10 mouse cellular contexts compared by ENCODE assay signal in genomic region chr5:20955114-20955835, GRCm38 (mm10). TPM values are rescaled to one million over a fixed set of nuclear protein-coding genes. Genes with fewer than 3 reads are reported as not detected.
DNase-seq lines count a peak whose midpoint lies in the region; ATAC-seq and TF ChIP-seq lines count a peak whose summit lies in the region.
"Had no signal": no experiment of that assay in that cellular context is flagged by ENCODE, and none has a peak within 500 bp of the region (broad histone marks: within the 10 kb centered on the region; RNA-seq: fewer than 3 reads in every experiment).

No protein-coding gene starts in this region.

- intact Hi-C loops in heart, postnatal 10 days (cut with DNase I) = no loop called here

- no peaks in the 10 kb centered on the region for H3K9me3 ChIP-seq in intestine, embryonic 16.5 days (ENCODE audit: control insufficient read depth, low read length)
- H3K9me3 ChIP-seq in intestine, embryonic 15.5 days = no peaks in the 10 kb centered on the region
- peaks cover 8% of the 10 kb centered on the region for H3K9me3 ChIP-seq in CH12.LX (replicated peaks; ENCODE audit: low read length)
- H3K9me3 ChIP-seq in liver, embryonic 13.5 days (replicated peaks) = no peaks in the 10 kb centered on the region

- no peak for DNase-seq in CH12.LX (ENCODE audit: extremely low read depth)
- DNase-seq in liver, embryonic 13.5 days = no peak
- peak; percentile 70 for DNase-seq in splenic B cell, adult 2 months (ENCODE audit: low read depth, low spot score)
- DNase-seq in layer of hippocampus, postnatal 14 days (ENCODE audit: low spot score in 2 of 2) = no peak
- no peak for DNase-seq in heart, postnatal 10 days
- DNase-seq in frontal cortex, adult 2 months (ENCODE audit: extremely low spot score in 1 of 2, low spot score in 1 of 2) = no peak
- DNase-seq: kidney, adult 2 months had no signal

- no peaks in the 10 kb centered on the region for H3K27me3 ChIP-seq in intestine, embryonic 16.5 days (replicated peaks; ENCODE audit: control insufficient read depth, insufficient read depth, low read length)
- H3K27me3 ChIP-seq in intestine, embryonic 15.5 days (replicated peaks) = no peaks in the 10 kb centered on the region
- no peaks in the 10 kb centered on the region for H3K27me3 ChIP-seq in CH12.LX (replicated peaks)
- H3K27me3 ChIP-seq in liver, embryonic 13.5 days = no peaks in the 10 kb centered on the region
- no peaks in the 10 kb centered on the region for H3K27me3 ChIP-seq in splenic B cell, adult 2 months (ENCODE audit: control insufficient read depth, insufficient read depth, low read length, poor library complexity, severe bottlenecking)
- H3K27me3 ChIP-seq: embryonic facial prominence, embryonic 12.5 days had no signal

- dilution Hi-C loops in CH12.LX (cut with MboI; ENCODE audit: extremely low pct_ligation_motif_present, extremely low pct_unique_long_range_greater_than_20kb, low sequenced_read_pairs) = no loop called here

- no peak for TF ChIP-seq RAD21 in CH12.LX (IDR thresholded peaks at IDR 0.05; ENCODE audit: low read depth, low read length)

- peaks cover 41% of the 10 kb centered on the region for H3K79me2 ChIP-seq in CH12.LX (replicated peaks; ENCODE audit: control insufficient read depth, extremely low read depth, insufficient read depth, poor library complexity, severe bottlenecking)

- H3K4me2 ChIP-seq in intestine, embryonic 16.5 days (ENCODE audit: low read depth, low read length) = no peak overlapping the region
- no peak overlapping the region for H3K4me2 ChIP-seq in intestine, embryonic 15.5 days (replicated peaks)
- H3K4me2 ChIP-seq in CH12.LX (ENCODE audit: insufficient read depth, low read depth, poor library complexity, severe bottlenecking) = peak overlapping the region; percentile 92
- H3K4me2 ChIP-seq in liver, embryonic 13.5 days = peak overlapping the region; percentile 46
- H3K4me2 ChIP-seq: embryonic facial prominence, embryonic 12.5 days had no signal

- TF ChIP-seq EP300 in CH12.LX (IDR thresholded peaks at IDR 0.05; ENCODE audit: low read length) = peak; percentile 39

- 61% methylated on average over 13 of the region's 13 CpGs for WGBS in intestine, embryonic 16.5 days
- 63% methylated on average over 13 of the region's 13 CpGs for WGBS in intestine, embryonic 15.5 days
- WGBS in liver, embryonic 13.5 days (ENCODE audit: insufficient replicate concordance) = 24% methylated on average over 13 of the region's 13 CpGs

- TF ChIP-seq CTCF in CH12.LX (conservative IDR thresholded peaks at IDR 0.05 in 1 of 2, IDR thresholded peaks at IDR 0.05 in 1 of 2; ENCODE audit: low read depth in 2 of 2, low read length in 2 of 2) = no peak

- 0 out of 2 replicates have a peak overlapping the region, but pooled peaks have one; percentile 8 for H3K4me3 ChIP-seq in intestine, embryonic 16.5 days (ENCODE audit: low read length)
- H3K4me3 ChIP-seq in intestine, embryonic 15.5 days (replicated peaks) = no peak overlapping the region
- peak overlapping the region in 1 of 3 experiments; percentile 29 for H3K4me3 ChIP-seq in CH12.LX (replicated peaks in 1 of 3; ENCODE audit: low read depth in 2 of 3, low read length in 2 of 3, poor library complexity in 1 of 3)
- H3K4me3 ChIP-seq in liver, embryonic 13.5 days (replicated peaks) = peak overlapping the region; percentile 10
- H3K4me3 ChIP-seq: embryonic facial prominence, embryonic 12.5 days had no signal

- in situ Hi-C loops in CH12.LX (cut with MboI; ENCODE audit: low pct_ligation_motif_present, low pct_unique_long_range_greater_than_20kb, low sequenced_read_pairs) = loop anchor here (25.0 kb wide), 1 partner anchor 168 kb away; no protein-coding TSS in a partner anchor

- no peak for ATAC-seq in intestine, embryonic 16.5 days
- ATAC-seq in intestine, embryonic 15.5 days = no peak
- ATAC-seq in liver, embryonic 13.5 days (ENCODE audit: low read depth) = no peak

- H3K4me1 ChIP-seq in intestine, embryonic 16.5 days (ENCODE audit: control insufficient read depth, insufficient read depth, low read length) = peaks cover 6% of the 10 kb centered on the region; the same call in 1 of the 2 replicates
- 0 out of 2 replicates have a peak, but pooled peaks cover 3% of the 10 kb centered on the region for H3K4me1 ChIP-seq in intestine, embryonic 15.5 days (replicated peaks)
- H3K4me1 ChIP-seq in CH12.LX (ENCODE audit: control insufficient read depth in 1 of 2, insufficient read depth in 2 of 2) = peaks cover 7 to 36% of the 10 kb centered on the region in 2 experiments; a peak in 3 of 4 replicates
- H3K4me1 ChIP-seq in liver, embryonic 13.5 days (replicated peaks) = peaks cover 41% of the 10 kb centered on the region

- H3K9ac ChIP-seq in intestine, embryonic 16.5 days (ENCODE audit: low read depth, low read length) = no peak overlapping the region
- no peak overlapping the region for H3K9ac ChIP-seq in intestine, embryonic 15.5 days
- peak overlapping the region; percentile 66 for H3K9ac ChIP-seq in CH12.LX (ENCODE audit: insufficient read depth, low read depth)
- peak overlapping the region; percentile 53 for H3K9ac ChIP-seq in liver, embryonic 13.5 days
- H3K9ac ChIP-seq: embryonic facial prominence, embryonic 12.5 days had no signal

- 0 out of 2 replicates have a peak, but pooled peaks cover 4% of the 10 kb centered on the region for H3K36me3 ChIP-seq in intestine, embryonic 16.5 days (ENCODE audit: control insufficient read depth, insufficient read depth, low read length)
- H3K36me3 ChIP-seq in intestine, embryonic 15.5 days = no peaks in the 10 kb centered on the region
- H3K36me3 ChIP-seq in CH12.LX (replicated peaks in 1 of 2; ENCODE audit: control insufficient read depth in 1 of 2, insufficient read depth in 1 of 2, low read length in 1 of 2) = peaks cover 8 to 18% of the 10 kb centered on the region in 2 experiments
- peaks cover 6% of the 10 kb centered on the region for H3K36me3 ChIP-seq in liver, embryonic 13.5 days
- no peaks in the 10 kb centered on the region for H3K36me3 ChIP-seq in splenic B cell, adult 2 months (ENCODE audit: control insufficient read depth, insufficient read depth, low read length, poor library complexity, severe bottlenecking)

- no peak for TF ChIP-seq POLR2A in CH12.LX (IDR thresholded peaks at IDR 0.05; ENCODE audit: low read depth, low read length)

- peak overlapping the region; percentile 47; the same call in 1 of the 2 replicates for H3K27ac ChIP-seq in intestine, embryonic 16.5 days (ENCODE audit: low read length)
- no peak overlapping the region for H3K27ac ChIP-seq in intestine, embryonic 15.5 days
- no peak overlapping the region for H3K27ac ChIP-seq in CH12.LX (ENCODE audit: insufficient read depth, low read depth)
- peak overlapping the region; percentile 53 for H3K27ac ChIP-seq in liver, embryonic 13.5 days
- H3K27ac ChIP-seq: embryonic facial prominence, embryonic 12.5 days had no signal

TF ChIP-seq in CH12.LX, 34 proteins besides CTCF, POLR2A, EP300 and RAD21 (continues in another document):
- TF ChIP-seq NRF1 (IDR thresholded peaks at IDR 0.05; ENCODE audit: low read depth, low read length) = no peak
- TF ChIP-seq USF2 (conservative IDR thresholded peaks at IDR 0.05; ENCODE audit: low read depth, low read length) = no peak
- no peak for TF ChIP-seq MYC (IDR thresholded peaks at IDR 0.05; ENCODE audit: low read depth, low read length)
- TF ChIP-seq RCOR1 (conservative IDR thresholded peaks at IDR 0.05; ENCODE audit: low read depth, low read length) = no peak
- TF ChIP-seq ZKSCAN1 (IDR thresholded peaks at IDR 0.05; ENCODE audit: borderline replicate concordance, low read depth, low read length) = no peak
- no peak for TF ChIP-seq JUND (conservative IDR thresholded peaks at IDR 0.05; ENCODE audit: low read depth, low read length)
- TF ChIP-seq GABPA (IDR thresholded peaks at IDR 0.05; ENCODE audit: insufficient replicate concordance, low read depth, low read length) = no peak
- TF ChIP-seq MXI1 (IDR thresholded peaks at IDR 0.05; ENCODE audit: low read depth, low read length) = peak; percentile 96
- no peak for TF ChIP-seq TCF12 (IDR thresholded peaks at IDR 0.05; ENCODE audit: low read depth, low read length)
- no peak for TF ChIP-seq MEF2A (IDR thresholded peaks at IDR 0.05; ENCODE audit: borderline replicate concordance, low read depth, low read length)
- no peak for TF ChIP-seq ETS1 (conservative IDR thresholded peaks at IDR 0.05; ENCODE audit: low read depth, low read length)
- 0 out of 2 replicates have a peak, but pooled peaks have one; percentile 28 for TF ChIP-seq SIN3A (IDR thresholded peaks at IDR 0.05; ENCODE audit: low read length)
- no peak for TF ChIP-seq KAT2A (IDR thresholded peaks at IDR 0.05; ENCODE audit: insufficient replicate concordance, low read length)
- no peak for TF ChIP-seq CHD1 (IDR thresholded peaks at IDR 0.05; ENCODE audit: low read depth, low read length)
- TF ChIP-seq HCFC1 (IDR thresholded peaks at IDR 0.05; ENCODE audit: low read depth, low read length) = no peak
- no peak for TF ChIP-seq ZC3H11A (IDR thresholded peaks at IDR 0.05; ENCODE audit: low read depth, low read length)
- no peak for TF ChIP-seq JUN (IDR thresholded peaks at IDR 0.05; ENCODE audit: insufficient read depth, low read depth, low read length)
- TF ChIP-seq E2F4 (IDR thresholded peaks at IDR 0.05; ENCODE audit: insufficient replicate concordance, low read depth, low read length) = no peak
- no peak for TF ChIP-seq UBTF (IDR thresholded peaks at IDR 0.05; ENCODE audit: low read depth, low read length)
- TF ChIP-seq SMC3 (IDR thresholded peaks at IDR 0.05; ENCODE audit: low read depth, low read length) = no peak
- no peak for TF ChIP-seq NELFE (IDR thresholded peaks at IDR 0.05; ENCODE audit: low read depth, low read length)
- TF ChIP-seq USF1 (IDR thresholded peaks at IDR 0.05; ENCODE audit: low read depth, low read length) = no peak
- TF ChIP-seq BHLHE40 (IDR thresholded peaks at IDR 0.05; ENCODE audit: low read depth, low read length) = no peak
- 0 out of 2 replicates have a peak, but pooled peaks have one; percentile 20 for TF ChIP-seq TBP (conservative IDR thresholded peaks at IDR 0.05; ENCODE audit: low read depth, low read length)
- no peak for TF ChIP-seq MAFK (IDR thresholded peaks at IDR 0.05; ENCODE audit: insufficient replicate concordance, low read length)

RNA-seq across cellular contexts. Expression of gene Rsbn1l, which starts 0.9 kb away (rescaled TPM):
- 3.0 and 3.2 TPM in 2 replicates for polyA plus RNA-seq in intestine, embryonic 16.5 days (2015; fragmentation: Nextera tagmentation; extraction: Ambion mirVana)
- polyA plus RNA-seq in intestine, embryonic 15.5 days (2015; fragmentation: Nextera tagmentation; extraction: Ambion mirVana) = 4.2 and 4.9 TPM in 2 replicates
- total RNA-seq in CH12.LX (2012; rRNA removed) (8.1 and 8.3 TPM in 2 replicates), CH12.LX (2014; rRNA removed) (17.0 TPM in 2 replicates)
- 20.2 and 22.3 TPM in 2 replicates for polyA plus RNA-seq in CH12.LX (2012; ENCODE audit: insufficient read length, low read depth)
- polyA plus RNA-seq in liver, embryonic 13.5 days (2015; fragmentation: Nextera tagmentation; extraction: Ambion mirVana) = 4.0 and 5.1 TPM in 2 replicates
- 10 to 100 TPM; 13.9 to 15.5 TPM for total RNA-seq in layer of hippocampus, postnatal 14 days (2021)
- total RNA-seq in heart, postnatal 10 days (2021) = 10 to 100 TPM; 17.0 to 20.1 TPM
- 12.0 and 12.5 TPM in 2 replicates for polyA plus RNA-seq in frontal cortex, adult 2 months (2012; rRNA removed)

Comparison
In these comparisons a context has a peak if more than half of its experiments do, and no peak if none do; other contexts are left out.
1. H3K27ac ChIP-seq: peak in intestine, embryonic 16.5 days (single experiment) and liver, embryonic 13.5 days (single experiment); none in intestine, embryonic 15.5 days (single experiment) and CH12.LX (single experiment).
2. H3K4me2 ChIP-seq: peak in CH12.LX (single experiment) and liver, embryonic 13.5 days (single experiment); none in intestine, embryonic 16.5 days (single experiment) and intestine, embryonic 15.5 days (single experiment).
3. H3K9ac ChIP-seq: peak in CH12.LX (single experiment) and liver, embryonic 13.5 days (single experiment); none in intestine, embryonic 16.5 days (single experiment) and intestine, embryonic 15.5 days (single experiment).